30 mouse cellular contexts compared by ENCODE assay signal in genomic region chr6:53510005-53510404, GRCm38 (mm10).
DNase-seq lines count a peak whose midpoint lies in the region; TF ChIP-seq lines count a peak whose summit lies in the region.
"Had no signal": no experiment of that assay in that cellular context is flagged by ENCODE, and none has a peak within 500 bp of the region (broad histone marks: within the 10 kb centered on the region; RNA-seq: fewer than 3 reads in every experiment).

No protein-coding gene starts in this region.

- no peaks in the 10 kb centered on the region for H3K36me3 ChIP-seq in CH12.LX (replicated peaks in 1 of 2; ENCODE audit: control insufficient read depth in 1 of 2, insufficient read depth in 1 of 2, low read length in 1 of 2)
- H3K36me3 ChIP-seq: embryonic facial prominence, embryonic 12.5 days; forebrain, embryonic 12.5 days; hindbrain, embryonic 15.5 days; limb, embryonic 15.5 days; lung, embryonic 15.5 days; midbrain, embryonic 15.5 days; neural tube, embryonic 13.5 days; stomach, embryonic 15.5 days had no signal

- H3K27me3 ChIP-seq in CH12.LX (replicated peaks), result no peaks in the 10 kb centered on the region
- H3K27me3 ChIP-seq: embryonic facial prominence, embryonic 12.5 days; forebrain, embryonic 12.5 days; hindbrain, embryonic 15.5 days; limb, embryonic 15.5 days; lung, embryonic 15.5 days; midbrain, embryonic 15.5 days; neural tube, embryonic 13.5 days; stomach, embryonic 15.5 days had no signal

- no peak overlapping the region for H3K27ac ChIP-seq in layer of hippocampus, adult 2 months
- H3K27ac ChIP-seq in CH12.LX (ENCODE audit: insufficient read depth, low read depth), result no peak overlapping the region
- H3K27ac ChIP-seq in embryonic fibroblast, embryonic 13.5 days (ENCODE audit: insufficient read depth, low read length), result peak overlapping the region; percentile 37; the same call in 1 of the 2 replicates
- H3K27ac ChIP-seq: embryonic facial prominence, embryonic 12.5 days; forebrain, embryonic 12.5 days; gastrocnemius, adult 2 months; hindbrain, embryonic 15.5 days; limb, embryonic 15.5 days; lung, embryonic 15.5 days; midbrain, embryonic 15.5 days; neural tube, embryonic 13.5 days; stomach, embryonic 15.5 days had no signal

- H3K79me2 ChIP-seq in CH12.LX (replicated peaks; ENCODE audit: control insufficient read depth, extremely low read depth, insufficient read depth, poor library complexity, severe bottlenecking), result no peaks in the 10 kb centered on the region

- peak; percentile 43 for TF ChIP-seq RAD21 in CH12.LX (IDR thresholded peaks at IDR 0.05; ENCODE audit: low read depth, low read length)

- dilution Hi-C loops in CH12.LX (cut with MboI; ENCODE audit: extremely low pct_ligation_motif_present, extremely low pct_unique_long_range_greater_than_20kb, low sequenced_read_pairs), result no loop called here

- peak; percentile 66 for DNase-seq in heart, adult 11 months
- no peak for DNase-seq in heart, adult 9 months (ENCODE audit: low spot score in 2 of 2)
- no peak for DNase-seq in layer of hippocampus, adult 2 months (ENCODE audit: low spot score in 2 of 2)
- DNase-seq in layer of hippocampus, postnatal 14 days (ENCODE audit: low spot score in 2 of 2), result no peak
- no peak for DNase-seq in CH12.LX (ENCODE audit: extremely low read depth)
- no peak for DNase-seq in neural tube, embryonic 10.5 days (ENCODE audit: extremely low spot score, low spot score)
- DNase-seq: adrenal gland, adult 2 months; cerebellum, adult 11-12 months; cerebellum, postnatal 10 days; gastrocnemius, adult 2 months; heart, postnatal 4 days; kidney, adult 9 months; kidney, postnatal 4 days; layer of hippocampus, adult 9-11 months; left cerebral cortex, postnatal 4 days; lung, postnatal 4 days; right cerebral cortex, adult 18-20 months; right cerebral cortex, postnatal 4 days; thymus, adult 18-20 months; thymus, postnatal 36 days had no signal

- H3K4me3 ChIP-seq in layer of hippocampus, adult 2 months, result no peak overlapping the region
- no peak overlapping the region for H3K4me3 ChIP-seq in CH12.LX (replicated peaks in 1 of 3; ENCODE audit: low read depth in 2 of 3, low read length in 2 of 3, poor library complexity in 1 of 3)
- H3K4me3 ChIP-seq in embryonic fibroblast, embryonic 13.5 days (ENCODE audit: insufficient read depth, low read length), result no peak overlapping the region
- H3K4me3 ChIP-seq: embryonic facial prominence, embryonic 12.5 days; erythroblast, embryonic 14.5 days; forebrain, embryonic 12.5 days; gastrocnemius, adult 2 months; hindbrain, embryonic 15.5 days; limb, embryonic 15.5 days; lung, embryonic 15.5 days; midbrain, embryonic 15.5 days; neural tube, embryonic 13.5 days; stomach, embryonic 15.5 days had no signal

- TF ChIP-seq EP300 in CH12.LX (IDR thresholded peaks at IDR 0.05; ENCODE audit: low read length), result no peak

- no peak overlapping the region for H3K4me2 ChIP-seq in CH12.LX (ENCODE audit: insufficient read depth, low read depth, poor library complexity, severe bottlenecking)
- H3K4me2 ChIP-seq: embryonic facial prominence, embryonic 12.5 days; forebrain, embryonic 12.5 days; hindbrain, embryonic 15.5 days; limb, embryonic 15.5 days; lung, embryonic 15.5 days; midbrain, embryonic 15.5 days; neural tube, embryonic 13.5 days; stomach, embryonic 15.5 days had no signal

- no peak for TF ChIP-seq POLR2A in CH12.LX (IDR thresholded peaks at IDR 0.05; ENCODE audit: low read depth, low read length)
- TF ChIP-seq POLR2A in embryonic fibroblast, embryonic 13.5 days (IDR thresholded peaks at IDR 0.05; ENCODE audit: low read depth, low read length), result no peak

- TF ChIP-seq CTCF in layer of hippocampus, adult 2 months (conservative IDR thresholded peaks at IDR 0.05), result 0 out of 2 replicates have a peak, but pooled peaks have one; percentile 9
- TF ChIP-seq CTCF in CH12.LX (conservative IDR thresholded peaks at IDR 0.05 in 1 of 2, IDR thresholded peaks at IDR 0.05 in 1 of 2; ENCODE audit: low read depth in 2 of 2, low read length in 2 of 2), result peak in 1 of 2 experiments; percentile 50; a peak in 2 of 4 replicates
- peak; percentile 28; the same call in 1 of the 2 replicates for TF ChIP-seq CTCF in embryonic fibroblast, embryonic 13.5 days (IDR thresholded peaks at IDR 0.05; ENCODE audit: borderline replicate concordance, insufficient read depth, low read length)

- H3K4me1 ChIP-seq in CH12.LX (ENCODE audit: control insufficient read depth in 1 of 2, insufficient read depth in 2 of 2), result peaks cover 12 to 24% of the 10 kb centered on the region in 2 experiments
- H3K4me1 ChIP-seq in embryonic fibroblast, embryonic 13.5 days (ENCODE audit: control insufficient read depth, insufficient read depth, low read length), result peaks cover 4% of the 10 kb centered on the region
- H3K4me1 ChIP-seq: embryonic facial prominence, embryonic 12.5 days; forebrain, embryonic 12.5 days; hindbrain, embryonic 15.5 days; limb, embryonic 15.5 days; lung, embryonic 15.5 days; midbrain, embryonic 15.5 days; neural tube, embryonic 13.5 days; stomach, embryonic 15.5 days had no signal

- in situ Hi-C loops in CH12.LX (cut with MboI; ENCODE audit: low pct_ligation_motif_present, low pct_unique_long_range_greater_than_20kb, low sequenced_read_pairs), result loop anchor here (25.0 kb wide), 2 partner anchors 127 to 223 kb away; partner anchors contain the start of gene Creb5

- no peaks in the 10 kb centered on the region for H3K9me3 ChIP-seq in CH12.LX (replicated peaks; ENCODE audit: low read length)
- H3K9me3 ChIP-seq: embryonic facial prominence, embryonic 12.5 days; forebrain, embryonic 12.5 days; hindbrain, embryonic 15.5 days; limb, embryonic 15.5 days; lung, embryonic 15.5 days; midbrain, embryonic 15.5 days; neural tube, embryonic 13.5 days; stomach, embryonic 15.5 days had no signal

- H3K9ac ChIP-seq in CH12.LX (ENCODE audit: insufficient read depth, low read depth), result no peak overlapping the region
- H3K9ac ChIP-seq: embryonic facial prominence, embryonic 12.5 days; forebrain, embryonic 12.5 days; hindbrain, embryonic 15.5 days; limb, embryonic 15.5 days; lung, embryonic 15.5 days; midbrain, embryonic 15.5 days; neural tube, embryonic 13.5 days; stomach, embryonic 15.5 days had no signal

TF ChIP-seq in CH12.LX, 34 proteins besides CTCF, POLR2A, EP300 and RAD21:
- TF ChIP-seq SMC3 (IDR thresholded peaks at IDR 0.05; ENCODE audit: low read depth, low read length) (peak; percentile 52), SIN3A (IDR thresholded peaks at IDR 0.05; ENCODE audit: low read length) (no peak)
